Mouse (Mus musculus): ENCODE data around the gene Ifitm3.

DNA sequence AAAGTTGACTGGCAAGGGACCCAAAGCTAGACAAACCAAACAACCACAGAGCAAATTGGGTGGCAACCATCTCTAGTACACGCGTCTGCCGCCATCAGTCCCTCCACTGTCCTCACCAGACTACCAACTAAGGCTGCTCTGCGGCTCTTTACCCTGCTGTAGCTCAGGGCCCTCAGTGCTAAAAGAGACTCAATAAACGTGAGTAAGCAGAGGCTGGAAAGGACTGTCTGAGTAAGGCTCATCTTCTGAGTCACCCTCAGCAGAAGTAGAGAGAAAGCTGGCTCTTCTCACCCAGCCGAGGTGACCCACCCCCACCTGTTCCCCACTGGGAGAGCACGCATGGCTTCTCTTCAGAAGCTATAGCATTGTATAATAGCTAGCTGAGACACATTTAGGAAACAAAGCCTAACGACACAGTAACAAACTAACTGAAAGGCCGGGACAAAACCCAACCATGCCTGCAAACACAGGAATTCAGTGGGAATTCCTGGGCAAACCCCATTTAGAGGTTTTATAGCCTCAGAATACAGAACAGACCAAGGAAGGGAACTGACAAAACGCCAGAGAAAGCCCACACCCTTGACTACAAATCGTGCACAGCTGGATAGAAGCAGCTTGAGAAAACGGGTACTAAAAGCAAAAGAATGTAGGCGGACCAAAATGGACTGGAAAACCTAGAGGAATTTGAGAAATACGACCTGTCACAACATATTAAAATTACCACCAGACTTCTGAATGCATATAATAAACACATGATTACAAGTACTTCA lies 37.0 kb downstream of the Ifitm3 start:
- no peak for TF ChIP-seq POLR2A (IDR thresholded peaks at IDR 0.05; ENCODE audit: borderline replicate concordance, extremely low read depth, low read depth, low read length)
- no peak for TF ChIP-seq CTCF (IDR thresholded peaks at IDR 0.05; ENCODE audit: insufficient read depth, low read length)

Data from lung, adult 2 months (tissue).